Mouse (Mus musculus): Measurements from ENCODE around the gene Cped1. TPM values are rescaled to one million over a fixed set of nuclear protein-coding genes. Genes with fewer than 3 reads are reported as not detected.

Gene Cped1
- polyA plus RNA-seq, 2 experiments: 1.8 to 2.5 TPM

GRCm38 (mm10) chr6:22201879-22202278, 216.2 kb downstream of the Cped1 start:
- H3K4me2 ChIP-seq (ENCODE audit: low read depth): no peak overlapping the region
- TF ChIP-seq EP300 (IDR thresholded peaks at IDR 0.05; ENCODE audit: low read depth) (no peak), CTCF (IDR thresholded peaks at IDR 0.05; ENCODE audit: low read depth) (no peak)
- H3K4me1 ChIP-seq (replicated peaks; ENCODE audit: control insufficient read depth in 2 of 2, insufficient read depth in 2 of 2, low read length in 1 of 2): no peaks in the 10 kb centered on the region
- no peaks in the 10 kb centered on the region for H3K36me3 ChIP-seq (replicated peaks; ENCODE audit: control insufficient read depth, insufficient read depth, low read depth)
- DNase-seq (ENCODE audit: low read depth in 3 of 3, low spot score in 3 of 3) (no peak), ATAC-seq (ENCODE audit: insufficient read depth) (no peak)
- no peak overlapping the region for H3K9ac ChIP-seq (replicated peaks)
- no peak overlapping the region for H3K4me3 ChIP-seq (ENCODE audit: insufficient read depth in 1 of 2, low read depth in 2 of 2, low read length in 2 of 2)
- 78% methylated on average over 3 of the region's 3 CpGs for WGBS (ENCODE audit: insufficient replicate concordance)
- H3K27me3 ChIP-seq (ENCODE audit: control insufficient read depth, insufficient read depth, low read length): no peaks in the 10 kb centered on the region
- H3K27ac ChIP-seq: no peak overlapping the region
- no peaks in the 10 kb centered on the region for H3K9me3 ChIP-seq (ENCODE audit: control insufficient read depth, low read length)

GRCm38 (mm10) chr6:22205030-22205750, 219.5 kb downstream of the Cped1 start:
- WGBS (ENCODE audit: insufficient replicate concordance): 68% methylated on average over 12 of the region's 12 CpGs
- no peak overlapping the region for H3K27ac ChIP-seq

GRCm38 (mm10) chr6:22205751-22206121, 220.0 kb downstream of the Cped1 start:
- no peaks in the 10 kb centered on the region for H3K4me1 ChIP-seq (replicated peaks; ENCODE audit: control insufficient read depth in 2 of 2, insufficient read depth in 2 of 2, low read length in 1 of 2)
- H3K27ac ChIP-seq: no peak overlapping the region
- H3K9me3 ChIP-seq (ENCODE audit: control insufficient read depth, low read length): no peaks in the 10 kb centered on the region
- DNase-seq (ENCODE audit: low read depth in 3 of 3, low spot score in 3 of 3): no peak
- ATAC-seq (ENCODE audit: insufficient read depth): no peak
- no peak overlapping the region for H3K4me3 ChIP-seq (ENCODE audit: insufficient read depth in 1 of 2, low read depth in 2 of 2, low read length in 2 of 2)
- no peaks in the 10 kb centered on the region for H3K27me3 ChIP-seq (ENCODE audit: control insufficient read depth, insufficient read depth, low read length)
- H3K36me3 ChIP-seq (replicated peaks; ENCODE audit: control insufficient read depth, insufficient read depth, low read depth): no peaks in the 10 kb centered on the region
- H3K4me2 ChIP-seq (ENCODE audit: low read depth): no peak overlapping the region
- WGBS (ENCODE audit: insufficient replicate concordance): 72% methylated on average over 7 of the region's 7 CpGs
- no peak for TF ChIP-seq CTCF (IDR thresholded peaks at IDR 0.05; ENCODE audit: low read depth)
- TF ChIP-seq EP300 (IDR thresholded peaks at IDR 0.05; ENCODE audit: low read depth): no peak
- H3K9ac ChIP-seq (replicated peaks): no peak overlapping the region

More at GRCm38 (mm10) chr6:22205030-22205750, 219.5 kb downstream of the Cped1 start:
- ATAC-seq (ENCODE audit: insufficient read depth) (no peak), DNase-seq (ENCODE audit: low read depth in 3 of 3, low spot score in 3 of 3) (no peak)
- H3K9me3 ChIP-seq (ENCODE audit: control insufficient read depth, low read length): no peaks in the 10 kb centered on the region
- no peaks in the 10 kb centered on the region for H3K4me1 ChIP-seq (replicated peaks; ENCODE audit: control insufficient read depth in 2 of 2, insufficient read depth in 2 of 2, low read length in 1 of 2)
- no peaks in the 10 kb centered on the region for H3K36me3 ChIP-seq (replicated peaks; ENCODE audit: control insufficient read depth, insufficient read depth, low read depth)
- no peak overlapping the region for H3K9ac ChIP-seq (replicated peaks)
- TF ChIP-seq EP300 (IDR thresholded peaks at IDR 0.05; ENCODE audit: low read depth) (no peak), CTCF (IDR thresholded peaks at IDR 0.05; ENCODE audit: low read depth) (no peak)
- no peaks in the 10 kb centered on the region for H3K27me3 ChIP-seq (ENCODE audit: control insufficient read depth, insufficient read depth, low read length)
- H3K4me2 ChIP-seq (ENCODE audit: low read depth): no peak overlapping the region
- H3K4me3 ChIP-seq (ENCODE audit: insufficient read depth in 1 of 2, low read depth in 2 of 2, low read length in 2 of 2): no peak overlapping the region

GRCm38 (mm10) chr6:22206179-22206578, 220.5 kb downstream of the Cped1 start:
- no peak for TF ChIP-seq CTCF (IDR thresholded peaks at IDR 0.05; ENCODE audit: low read depth)
- TF ChIP-seq EP300 (IDR thresholded peaks at IDR 0.05; ENCODE audit: low read depth): no peak
- Histone ChIP-seq H3K4me2 (ENCODE audit: low read depth) (no peak overlapping the region), H3K36me3 (replicated peaks; ENCODE audit: control insufficient read depth, insufficient read depth, low read depth) (no peaks in the 10 kb centered on the region), H3K9me3 (ENCODE audit: control insufficient read depth, low read length) (no peaks in the 10 kb centered on the region), H3K27me3 (ENCODE audit: control insufficient read depth, insufficient read depth, low read length) (no peaks in the 10 kb centered on the region), H3K9ac (replicated peaks) (no peak overlapping the region), H3K4me3 (ENCODE audit: insufficient read depth in 1 of 2, low read depth in 2 of 2, low read length in 2 of 2) (no peak overlapping the region), H3K27ac (no peak overlapping the region), H3K4me1 (replicated peaks; ENCODE audit: control insufficient read depth in 2 of 2, insufficient read depth in 2 of 2, low read length in 1 of 2) (no peaks in the 10 kb centered on the region)
- no peak for DNase-seq (ENCODE audit: low read depth in 3 of 3, low spot score in 3 of 3)
- WGBS (ENCODE audit: insufficient replicate concordance): 67% methylated on average over 14 of the region's 14 CpGs
- ATAC-seq (ENCODE audit: insufficient read depth): no peak

- Histone ChIP-seq H3K27ac (no peak overlapping the region), H3K9ac (replicated peaks) (no peak overlapping the region), H3K27me3 (ENCODE audit: control insufficient read depth, insufficient read depth, low read length) (no peaks in the 10 kb centered on the region), H3K4me1 (replicated peaks; ENCODE audit: control insufficient read depth in 2 of 2, insufficient read depth in 2 of 2, low read length in 1 of 2) (no peaks in the 10 kb centered on the region), H3K9me3 (ENCODE audit: control insufficient read depth, low read length) (no peaks in the 10 kb centered on the region), H3K4me3 (ENCODE audit: insufficient read depth in 1 of 2, low read depth in 2 of 2, low read length in 2 of 2) (no peak overlapping the region), H3K4me2 (ENCODE audit: low read depth) (no peak overlapping the region), H3K36me3 (replicated peaks; ENCODE audit: control insufficient read depth, insufficient read depth, low read depth) (no peaks in the 10 kb centered on the region)
- DNase-seq (ENCODE audit: low read depth in 3 of 3, low spot score in 3 of 3) (no peak), ATAC-seq (ENCODE audit: insufficient read depth) (no peak)
- WGBS (ENCODE audit: insufficient replicate concordance): 71% methylated on average over 6 of the region's 6 CpGs
- TF ChIP-seq EP300 (IDR thresholded peaks at IDR 0.05; ENCODE audit: low read depth) (no peak), CTCF (IDR thresholded peaks at IDR 0.05; ENCODE audit: low read depth) (no peak)
Measured at GRCm38 (mm10) chr6:22206630-22207293, 221.0 kb downstream of the Cped1 start.
